Mouse (Mus musculus) gastrocnemius, postnatal 4 days (tissue): Measurements from ENCODE around the gene Mlf2. TPM values are rescaled to one million over a fixed set of nuclear protein-coding genes. Genes with fewer than 3 reads are reported as not detected.
"Not testable (repeated sequence)": the region's sequence is repeated elsewhere in the genome, so short reads cannot be mapped to it uniquely, and the experiment has no call there.

Experiments used
- DNase-seq, 2 experiments: peaks; one replicate each; pipeline ENCODE4 v3.0.0; 2021 to 2022; ENCODE audit warnings: low spot score in 2 of 2, mixed read lengths in 2 of 2
- long read RNA-seq, 2 experiments: library from polyadenylated mRNA; stranded (forward); transcript quantifications; one replicate each; pipeline ENCODE4 v2.0.0; 2021
- total RNA-seq, 2 experiments: library from RNA; stranded (reverse); gene quantifications; 2 replicates each; pipeline ENCODE4 v1.2.3; 2021

Gene Mlf2
- 100 to 1,000 TPM; 236 to 238 TPM for total RNA-seq
- long read RNA-seq, experiment 1, transcript Mlf2-202 (9 exons, 1,475 nt) = major isoform, 349 of 393 reads
- long read RNA-seq, experiment 1, transcript Mlf2-201 (9 exons, 1,451 nt) = minor isoform, 5 of 393 reads
- long read RNA-seq, experiment 1, partial matches to known transcripts = 22 of 393 reads
- long read RNA-seq, experiment 1, other reads (novel, unspliced or antisense) = 17 of 393 reads
- long read RNA-seq, experiment 2, transcript Mlf2-202 (9 exons, 1,475 nt) = major isoform, 387 of 441 reads
- long read RNA-seq, experiment 2, transcript Mlf2-201 (9 exons, 1,451 nt) = minor isoform, 11 of 441 reads
- long read RNA-seq, experiment 2, partial matches to known transcripts = 32 of 441 reads
- long read RNA-seq, experiment 2, other reads (novel, unspliced or antisense) = 11 of 441 reads

DNA sequence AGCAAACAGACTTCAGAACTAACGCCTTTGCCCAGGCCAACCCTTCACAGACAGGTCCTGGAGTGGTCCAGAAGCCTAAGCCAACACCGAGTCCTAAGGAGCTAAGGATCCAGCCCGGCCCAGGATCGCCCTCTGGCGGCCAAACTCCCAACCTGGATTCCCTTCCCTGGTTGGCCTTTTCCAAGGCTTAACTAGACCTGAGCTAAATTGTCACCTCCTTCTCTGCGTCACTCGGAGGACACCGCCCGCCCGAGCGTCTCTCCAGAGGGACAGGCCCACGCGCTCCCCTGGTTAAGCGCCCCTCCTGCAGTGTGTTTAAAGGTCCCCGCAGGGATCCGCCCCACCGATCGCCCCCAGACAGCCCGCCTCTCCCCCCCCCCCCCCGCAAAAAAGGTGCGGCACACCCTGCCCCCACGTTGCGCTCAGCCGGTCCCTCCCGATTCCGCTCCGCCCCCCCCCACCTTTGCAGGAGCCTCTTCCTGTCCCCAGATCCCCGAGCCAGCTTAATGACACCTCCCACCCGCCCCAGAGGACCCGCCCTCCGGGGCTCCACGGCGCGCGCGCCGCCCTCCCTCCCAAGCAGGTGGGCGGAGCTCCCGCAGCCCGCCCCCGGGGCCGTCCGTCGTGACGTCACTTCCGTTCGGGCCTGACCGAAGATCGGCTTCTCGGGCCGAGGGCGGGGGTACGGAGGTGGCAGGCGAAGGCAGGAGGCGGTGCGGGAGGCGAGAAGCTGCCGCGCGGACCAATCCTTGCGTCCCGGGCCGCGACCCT, at the start of gene Mlf2:
TSS of gene Mlf2 (plus strand) at position 633 of the 771 bp plus-strand sequence.
- peak; percentile 99 to 100 for DNase-seq

GRCm38 (mm10) chr6:124881821-124882220, 49.4 kb upstream of the Mlf2 start:
- no peak for DNase-seq

GRCm38 (mm10) chr6:124883351-124883750, 47.8 kb upstream of the Mlf2 start:
- DNase-seq = no peak

DNA sequence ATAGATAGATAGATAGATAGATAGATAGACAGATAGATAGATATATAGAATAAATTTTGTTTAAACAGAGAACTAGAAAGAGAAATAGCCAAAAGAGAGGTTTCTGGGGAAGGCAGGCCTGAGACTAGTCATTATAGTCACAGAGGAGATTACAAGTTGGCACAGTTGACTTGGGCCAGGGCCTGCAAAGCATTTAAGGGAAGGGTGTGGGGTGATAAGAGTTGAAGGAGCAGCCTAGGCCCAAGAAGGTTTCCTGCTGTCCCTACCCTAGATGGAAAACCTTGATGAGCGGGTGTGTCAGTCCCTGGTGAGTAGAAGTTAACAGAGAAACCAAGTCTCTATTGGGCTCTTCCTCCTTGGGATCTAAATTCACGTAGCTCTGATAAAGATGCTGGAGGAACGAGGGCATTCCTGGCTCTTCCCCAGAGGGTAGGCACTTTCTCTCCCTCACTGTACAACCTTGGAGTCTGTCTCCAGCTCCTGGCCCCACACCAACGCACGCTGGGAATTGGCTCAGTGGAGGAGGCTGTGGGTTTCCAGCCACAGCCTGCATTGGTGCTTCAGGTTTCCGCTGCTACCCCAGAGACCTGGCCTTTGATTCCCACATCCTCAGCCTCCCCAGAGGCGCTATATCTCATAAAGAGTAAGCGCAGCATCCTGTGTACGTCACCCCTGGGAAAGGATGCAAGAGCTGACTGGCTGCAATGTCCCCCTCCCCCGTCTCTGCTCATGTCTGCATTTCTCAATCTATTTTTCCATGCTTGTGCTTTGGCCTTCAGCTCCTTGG, 46.3 kb upstream of the Mlf2 start:
- DNase-seq = no peak

- DNase-seq = no peak
Measured at GRCm38 (mm10) chr6:124885956-124886381, 45.2 kb upstream of the Mlf2 start.

- no peak for DNase-seq
Measured at GRCm38 (mm10) chr6:124887986-124888385, 43.2 kb upstream of the Mlf2 start, which contains the start of gene Cd4. Cd4 (minus strand) TSS chr6:124888221.

GRCm38 (mm10) chr6:124888555-124889125, 42.5 kb upstream of the Mlf2 start:
- DNase-seq = no peak

GRCm38 (mm10) chr6:124890997-124891396, 40.2 kb upstream of the Mlf2 start:
- no peak for DNase-seq

- not testable (repeated sequence) for DNase-seq
Measured at GRCm38 (mm10) chr6:124894113-124894512, 37.1 kb upstream of the Mlf2 start.

- no peak for DNase-seq
Measured at GRCm38 (mm10) chr6:124898359-124898758, 32.8 kb upstream of the Mlf2 start.

GRCm38 (mm10) chr6:124900056-124900800, 31.0 kb upstream of the Mlf2 start:
- DNase-seq = no peak

GRCm38 (mm10) chr6:124900801-124901480, 30.2 kb upstream of the Mlf2 start:
- DNase-seq = no peak

GRCm38 (mm10) chr6:124901851-124902250, 29.3 kb upstream of the Mlf2 start:
- DNase-seq = no peak

DNA sequence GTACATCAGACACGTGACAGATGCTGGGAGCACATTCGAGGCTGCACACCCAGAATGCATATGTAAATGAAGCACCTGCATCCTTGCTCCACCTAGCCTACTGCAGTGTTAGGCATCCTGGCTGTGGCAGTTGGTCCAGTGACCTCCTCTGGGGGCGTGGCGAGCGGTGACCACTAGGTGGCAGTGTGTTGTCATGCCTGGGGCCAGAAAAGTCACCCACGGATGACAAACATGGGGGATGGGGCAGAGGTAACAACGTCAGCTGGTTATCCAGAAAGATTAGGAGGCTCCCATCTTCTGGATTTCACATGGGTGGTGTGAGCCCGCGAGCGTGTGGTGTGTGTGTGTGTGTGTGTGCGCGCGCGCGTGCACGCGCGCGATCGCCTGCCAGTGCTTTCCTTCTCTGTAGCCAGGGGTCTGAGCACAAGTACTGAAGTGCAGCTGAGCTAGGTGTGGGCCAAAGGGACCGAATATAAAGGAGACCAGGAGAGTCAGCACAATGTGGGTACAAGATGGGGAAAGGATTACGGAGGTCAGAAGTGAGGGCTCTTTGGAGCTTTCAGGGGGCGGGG, 27.5 kb upstream of the Mlf2 start:
- peak; percentile 93 to 94 for DNase-seq

DNA sequence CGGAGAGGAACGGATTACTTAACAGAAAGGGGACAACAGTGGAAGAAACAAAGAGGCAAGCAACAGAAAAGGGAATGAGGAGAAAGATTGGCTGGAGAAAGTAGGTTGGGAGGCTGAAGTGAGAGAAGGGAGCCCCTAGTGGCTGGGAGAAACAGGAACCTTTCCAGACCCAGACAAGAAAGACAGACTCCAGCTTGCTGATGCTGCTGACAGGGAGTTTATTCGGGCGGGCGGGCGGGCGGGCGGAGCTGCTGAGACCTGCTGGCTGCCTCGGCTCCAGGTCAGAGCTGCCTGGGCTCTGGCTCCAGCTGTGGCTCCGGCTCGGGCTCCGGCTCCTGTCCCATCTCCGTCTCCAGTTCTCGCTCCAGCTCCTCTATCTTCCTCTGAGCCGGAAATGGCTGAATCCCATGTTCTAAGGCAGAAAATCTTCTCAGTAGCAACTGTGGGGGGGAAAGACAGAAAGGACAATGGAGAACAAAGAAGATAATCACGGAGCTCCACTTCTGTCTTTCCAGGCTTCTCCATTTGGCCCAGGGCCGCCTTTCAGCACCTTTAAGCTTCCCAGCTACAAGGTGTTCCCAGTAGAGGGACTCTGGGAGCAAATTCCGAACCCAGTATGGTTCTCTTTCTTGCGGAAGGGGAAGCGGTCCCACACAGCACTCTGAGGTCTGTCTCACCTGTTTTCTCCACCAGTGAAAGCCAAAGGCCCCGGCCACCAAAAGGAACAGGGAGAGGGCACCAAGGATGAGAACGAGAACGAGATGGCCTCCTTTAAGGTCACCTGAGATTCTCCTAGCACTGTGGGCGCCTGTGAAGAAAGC, 26.8 kb upstream of the Mlf2 start:
- peak in 1 of 2 experiments; percentile 69 for DNase-seq

DNA sequence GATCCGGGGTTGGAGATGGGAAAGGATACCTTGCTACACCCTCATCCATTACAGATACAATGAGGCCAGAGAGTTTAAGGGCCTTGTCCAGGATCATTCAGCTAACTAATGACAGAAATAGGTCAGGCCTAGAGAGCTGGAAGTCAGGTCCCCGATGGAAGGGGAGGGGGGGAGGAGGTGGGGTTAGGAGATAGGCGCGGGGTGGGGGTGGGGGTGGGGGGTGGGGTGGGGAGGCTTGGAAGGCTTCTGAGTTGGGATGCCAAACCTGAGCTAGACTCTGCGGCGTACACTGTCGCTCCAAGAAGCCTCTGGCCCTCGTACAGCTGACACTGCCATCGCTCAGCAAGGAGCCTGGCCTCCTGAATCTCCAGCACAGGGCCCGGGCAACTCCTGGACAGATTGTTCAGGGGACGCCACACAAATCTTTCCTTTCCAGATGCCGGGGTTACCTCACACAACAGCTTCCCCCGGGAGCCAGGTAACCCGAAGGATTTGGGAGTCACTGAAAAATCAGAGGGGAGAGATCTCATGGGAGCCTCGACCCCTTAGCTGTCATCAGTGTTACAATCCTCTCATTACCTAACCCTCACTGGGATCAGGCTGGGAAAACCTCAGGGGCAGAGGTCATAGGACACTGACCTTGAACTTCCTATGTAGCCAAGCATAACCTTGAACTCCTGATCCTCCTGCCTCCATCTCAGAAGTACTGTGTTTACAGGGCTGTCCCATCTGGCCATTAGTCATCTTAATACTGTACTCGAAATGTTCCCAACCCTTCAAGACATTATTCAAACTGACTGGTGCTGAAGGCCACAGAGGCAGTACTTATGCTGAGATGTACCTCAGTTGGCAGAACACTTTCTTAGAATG, 26.0 kb upstream of the Mlf2 start:
- DNase-seq = no peak

GRCm38 (mm10) chr6:124907767-124908166, 23.4 kb upstream of the Mlf2 start:
- DNase-seq = no peak
